Mouse (Mus musculus) c-Kit-positive CD71-positive TER-119-positive erythroid progenitor cells, embryonic 14.5 days (primary cell): ENCODE data around the gene Rgma.

Experiments
- DNase-seq: peaks from one replicate; pipeline ENCODE4 v3.0.0-alpha.2; 2013; ENCODE audit warnings: low spot score

Rgma gene

GRCm38 (mm10) chr7:73371587-73372321, 3.6 kb upstream of the Rgma start:
- no peak for DNase-seq

GRCm38 (mm10) chr7:73372352-73372970, 2.8 kb upstream of the Rgma start:
- DNase-seq: no peak

GRCm38 (mm10) chr7:73374727-73375126, 582 bp upstream of the Rgma start:
- no peak for DNase-seq

- DNase-seq: peak; percentile 43
Observed at GRCm38 (mm10) chr7:73376101-73377001, 1.0 kb downstream of the Rgma start.

GRCm38 (mm10) chr7:73377307-73377706, 2.0 kb downstream of the Rgma start:
- no peak for DNase-seq

- DNase-seq: no peak
Observed at GRCm38 (mm10) chr7:73378034-73378433, 2.7 kb downstream of the Rgma start.

- DNase-seq: no peak
Observed at GRCm38 (mm10) chr7:73382843-73383242, 7.5 kb downstream of the Rgma start.

GRCm38 (mm10) chr7:73388866-73389265, 13.6 kb downstream of the Rgma start:
- no peak for DNase-seq

GRCm38 (mm10) chr7:73389419-73389818, 14.1 kb downstream of the Rgma start:
- no peak for DNase-seq

GRCm38 (mm10) chr7:73389871-73390294, 14.6 kb downstream of the Rgma start:
- no peak for DNase-seq

GRCm38 (mm10) chr7:73390426-73391001, 15.2 kb downstream of the Rgma start:
- no peak for DNase-seq

GRCm38 (mm10) chr7:73391002-73391517, 15.8 kb downstream of the Rgma start:
- no peak for DNase-seq

- no peak for DNase-seq
Observed at GRCm38 (mm10) chr7:73391518-73392321, 16.4 kb downstream of the Rgma start.

- no peak for DNase-seq
Observed at GRCm38 (mm10) chr7:73392359-73392758, 17.1 kb downstream of the Rgma start.

- DNase-seq: no peak
Observed at GRCm38 (mm10) chr7:73393307-73394012, 18.2 kb downstream of the Rgma start.

GRCm38 (mm10) chr7:73394013-73394409, 18.7 kb downstream of the Rgma start:
- no peak for DNase-seq

GRCm38 (mm10) chr7:73398319-73398718, 23.0 kb downstream of the Rgma start:
- peak; percentile 16 for DNase-seq

GRCm38 (mm10) chr7:73398806-73399442, 23.6 kb downstream of the Rgma start:
- no peak for DNase-seq

- DNase-seq: peak; percentile 17
Observed at GRCm38 (mm10) chr7:73399501-73400044, 24.3 kb downstream of the Rgma start.
